Mouse (Mus musculus) thymus, postnatal 10 days (tissue): Measurements from ENCODE around the gene Psmb7.

ENCODE experiments used
- DNase-seq, 2 experiments: peaks; one replicate each; pipeline ENCODE4 v3.0.0; 2021; ENCODE audit warnings: low spot score in 2 of 2

Gene Psmb7

DNA sequence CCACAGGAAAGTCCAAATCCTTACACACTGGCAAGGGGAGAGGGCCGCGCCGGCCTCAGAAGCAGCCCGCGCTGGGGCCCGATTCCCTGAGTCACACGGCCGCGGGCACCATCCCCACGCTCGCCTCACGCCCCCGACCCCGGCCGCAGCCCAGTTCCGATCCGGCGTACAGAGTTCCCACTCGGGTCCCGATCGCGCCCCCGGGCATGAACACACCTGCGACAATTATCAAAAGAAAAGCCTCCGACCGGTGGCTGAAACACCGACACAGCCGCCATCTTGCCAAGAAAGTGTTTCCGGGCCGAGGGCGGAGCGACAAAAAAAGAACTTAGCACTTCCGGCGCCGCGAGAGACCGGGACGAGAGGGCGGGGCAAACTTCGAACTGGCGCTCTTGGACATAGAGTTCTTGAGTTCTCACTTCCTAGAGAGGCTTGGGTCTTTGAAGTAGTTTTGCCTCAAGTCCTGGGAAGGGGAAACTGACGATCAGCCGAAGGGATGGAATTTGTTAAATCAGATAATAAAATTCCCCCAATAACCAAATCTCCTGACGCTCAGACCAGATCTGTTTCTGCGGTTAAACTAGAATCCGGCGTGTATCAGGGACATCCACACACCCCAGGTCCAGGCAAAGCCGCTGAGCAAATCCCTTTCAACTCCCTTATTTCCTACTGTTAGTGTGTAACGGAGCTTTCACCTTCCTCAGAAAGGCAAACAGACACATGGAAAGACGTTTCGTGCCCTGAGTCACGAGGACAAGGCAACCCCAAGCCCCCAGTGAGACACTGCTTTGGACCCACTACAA lies at the start of gene Psmb7:
Gene Psmb7 (minus strand): TSS at position 463 of the 803 bp plus-strand sequence.
- DNase-seq, result peak; percentile 78 to 85

DNA sequence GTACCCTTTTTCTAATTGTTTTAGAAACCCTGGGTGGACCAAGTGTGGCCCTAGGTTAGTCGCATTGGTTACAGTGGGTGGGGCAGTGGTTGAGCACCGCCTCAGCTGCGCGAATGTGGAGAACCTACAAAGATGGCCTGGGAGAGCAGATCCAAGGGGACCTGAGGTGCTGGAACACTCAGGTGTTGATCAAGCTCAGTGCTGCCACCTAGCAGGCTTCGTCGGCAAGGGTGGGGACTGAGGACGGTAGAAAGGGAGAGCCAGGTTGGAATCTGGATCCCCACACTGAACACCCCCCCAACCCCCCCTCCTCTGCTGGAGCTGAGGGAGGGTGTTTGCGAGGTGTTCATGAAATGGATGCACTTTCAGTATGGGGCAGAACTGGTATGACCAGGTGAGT lies 47.7 kb upstream of the Psmb7 start:
- DNase-seq, result peak in 1 of 2 experiments; percentile 51

DNA sequence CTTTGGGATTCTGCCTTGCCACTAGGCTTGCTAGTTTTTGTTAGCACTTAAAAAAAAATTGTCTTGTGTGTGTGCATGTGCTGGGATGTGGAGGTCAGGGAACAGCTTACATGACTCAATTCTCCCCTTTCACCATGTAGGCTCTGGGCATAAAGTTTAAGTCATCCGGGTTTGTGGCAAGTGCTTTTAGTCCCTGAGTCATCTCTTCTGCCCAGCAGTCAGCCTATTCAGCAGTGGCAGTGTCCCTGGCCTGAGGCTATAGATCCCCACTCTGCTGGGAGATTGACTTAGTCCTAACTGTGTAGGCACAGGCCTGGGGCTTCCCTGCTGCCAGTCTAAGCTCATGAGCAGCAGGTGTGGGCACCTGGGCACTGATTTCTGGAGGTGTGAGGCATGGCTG lies 46.0 kb upstream of the Psmb7 start:
- DNase-seq, result no peak

DNA sequence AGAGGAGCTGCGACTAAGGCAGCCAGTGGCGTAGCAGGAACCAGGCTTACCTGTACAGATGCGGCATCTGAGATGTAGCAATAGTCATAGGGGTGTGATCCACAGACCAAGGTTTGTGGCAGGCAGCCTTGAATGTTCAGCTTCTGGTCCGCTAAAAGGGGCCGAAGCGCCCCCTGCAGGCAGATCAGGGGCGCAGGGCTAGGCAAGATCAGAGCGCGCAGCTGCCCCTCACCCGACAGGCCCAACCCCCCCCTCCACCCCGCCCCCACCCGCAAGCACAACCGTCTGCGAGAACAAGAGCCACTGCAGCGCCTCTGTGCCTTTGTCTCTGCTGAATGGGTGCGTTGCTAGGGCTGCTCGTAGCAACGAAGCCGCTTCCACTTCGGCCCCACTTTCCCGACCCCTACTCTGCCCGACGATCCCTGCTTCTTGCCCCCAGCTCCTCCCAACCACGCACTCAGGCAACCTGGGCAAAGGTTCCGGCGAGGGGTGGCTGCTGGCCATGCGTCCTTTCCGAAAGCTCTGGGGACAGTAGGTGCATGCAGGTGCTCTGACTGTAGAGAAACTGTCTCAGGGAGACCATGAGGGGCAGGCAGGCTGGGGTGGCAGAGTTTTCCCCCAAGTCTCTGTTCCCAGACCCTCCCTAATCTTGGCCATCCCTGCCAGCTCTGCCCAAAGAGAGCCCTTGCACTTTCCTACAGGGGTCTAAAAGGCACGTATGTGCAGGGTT lies 45.1 kb upstream of the Psmb7 start:
- DNase-seq, result peak; percentile 22 to 58

DNA sequence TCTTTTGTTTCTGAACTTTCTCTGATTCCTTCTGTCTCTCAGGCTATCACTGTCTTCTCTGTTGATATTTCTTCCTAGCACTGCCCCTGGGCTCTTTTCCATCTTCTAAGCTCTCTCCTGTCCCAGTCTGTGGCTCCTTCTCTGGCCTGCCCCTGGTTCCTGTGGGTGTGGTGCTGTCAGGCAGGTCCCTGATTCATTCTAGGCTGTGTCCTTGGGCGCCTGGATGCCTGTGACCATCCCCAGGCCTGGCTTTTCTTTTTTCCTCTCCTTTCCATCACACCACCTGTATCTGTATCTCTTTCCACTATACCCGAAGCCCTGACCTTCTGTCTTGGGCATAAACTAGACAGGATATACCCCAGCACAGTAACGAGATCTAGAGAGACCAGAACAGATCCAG lies 41.9 kb upstream of the Psmb7 start:
- no peak for DNase-seq

DNA sequence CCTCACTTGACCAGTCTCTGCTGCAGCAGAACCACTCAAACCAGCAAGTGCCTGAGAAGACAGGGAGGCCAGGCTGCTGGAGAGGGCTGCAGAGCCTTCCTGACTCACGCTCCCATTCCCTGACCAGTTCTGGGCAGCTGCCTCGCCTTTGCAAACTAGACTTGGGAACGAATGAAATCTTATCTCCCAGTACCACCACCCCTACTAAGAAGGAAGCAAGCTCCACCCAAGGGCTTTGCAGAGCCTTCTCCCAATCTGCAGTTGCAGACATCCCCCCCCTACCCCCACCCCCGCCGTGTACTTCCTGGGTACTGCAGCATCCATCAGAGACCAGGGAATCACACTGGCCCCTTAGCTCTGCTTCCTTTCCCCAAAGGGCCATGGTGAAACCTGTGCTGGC lies 39.2 kb upstream of the Psmb7 start:
- no peak for DNase-seq

DNA sequence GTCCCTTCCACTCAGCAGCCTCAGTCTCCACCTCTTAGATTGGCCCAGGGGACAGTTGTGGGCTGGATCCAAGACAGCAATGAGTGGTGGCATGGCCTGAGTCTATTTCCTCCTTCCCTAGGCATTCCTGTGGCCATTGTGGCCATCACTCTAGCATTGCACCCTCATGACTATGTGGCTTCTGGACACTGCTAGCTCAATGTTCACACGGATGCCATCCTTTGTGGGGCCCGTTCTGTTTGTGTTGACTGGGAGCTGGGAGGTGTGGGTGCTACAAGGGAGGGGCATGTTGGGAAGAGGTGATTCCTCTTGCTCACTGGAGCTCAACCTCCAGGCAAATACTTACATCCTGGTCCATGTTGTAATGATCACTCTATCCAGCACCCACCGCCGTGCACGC lies 38.3 kb upstream of the Psmb7 start:
- no peak for DNase-seq

DNA sequence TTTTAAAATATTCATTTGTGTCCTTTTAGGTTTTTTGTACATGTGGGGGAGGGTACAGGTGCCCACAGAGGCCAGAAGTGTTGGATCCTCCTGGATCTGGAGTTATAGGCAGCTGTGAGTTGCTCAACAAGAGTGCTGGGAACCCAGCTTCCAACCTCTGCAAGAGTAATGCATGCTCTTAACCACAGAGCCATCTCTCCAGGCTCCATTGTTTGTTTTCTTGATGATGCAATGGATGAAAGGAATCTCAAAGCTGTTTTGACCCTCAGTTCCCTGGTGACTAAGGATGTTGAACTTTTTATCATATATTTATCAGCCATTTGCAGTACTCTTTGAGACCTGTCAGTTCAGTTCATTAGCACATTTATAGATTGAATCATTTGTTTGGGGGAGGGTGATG lies 35.1 kb upstream of the Psmb7 start:
- DNase-seq, result no peak

DNA sequence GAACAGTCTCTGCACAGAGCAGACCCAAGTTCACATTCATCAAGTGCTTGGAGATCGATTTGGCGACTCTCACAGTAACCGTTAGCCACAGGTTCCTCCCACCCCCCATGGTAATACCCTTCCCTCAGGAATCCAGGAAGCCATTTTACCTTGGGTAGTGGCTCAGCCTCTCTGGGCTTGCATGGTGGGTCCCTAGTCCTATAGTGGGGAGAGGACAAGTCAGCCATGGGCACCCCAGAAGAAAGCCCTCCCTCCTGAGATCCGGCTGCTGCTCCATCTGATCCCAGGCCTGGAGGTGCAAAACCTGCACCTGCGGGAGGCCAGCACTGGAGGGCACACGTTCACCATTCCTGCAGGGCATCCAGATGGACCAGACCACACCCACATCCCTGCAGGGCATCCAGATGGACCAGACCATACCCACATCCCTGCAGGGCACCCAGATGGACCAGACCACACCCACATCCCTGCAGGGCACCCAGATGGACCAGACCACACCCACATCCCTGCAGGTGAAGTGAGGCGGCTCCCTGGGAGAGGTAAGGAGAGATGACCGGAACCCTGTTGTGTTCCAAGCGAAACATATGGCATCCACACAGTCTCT lies 31.6 kb upstream of the Psmb7 start:
- DNase-seq, result no peak

DNA sequence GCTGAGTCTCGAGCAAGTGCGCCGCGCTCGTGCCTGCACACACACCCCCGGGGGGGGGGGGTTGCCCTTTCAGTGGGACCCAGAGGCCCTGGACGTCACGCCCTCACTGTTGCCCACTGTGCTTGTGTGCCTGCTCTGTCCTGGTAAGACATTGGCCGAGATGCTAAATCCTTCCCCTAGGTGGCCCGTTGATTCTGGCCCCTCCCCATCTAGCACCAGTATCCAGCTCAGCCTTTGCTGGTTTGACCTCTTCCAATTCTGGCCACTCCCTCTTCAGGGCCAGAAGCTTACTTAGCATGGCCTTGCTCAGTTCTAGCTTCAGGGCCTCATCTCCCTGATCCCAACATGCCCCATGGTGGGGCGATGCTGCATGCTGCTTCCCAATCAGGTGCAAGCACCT lies 28.6 kb upstream of the Psmb7 start:
- no peak for DNase-seq

DNA sequence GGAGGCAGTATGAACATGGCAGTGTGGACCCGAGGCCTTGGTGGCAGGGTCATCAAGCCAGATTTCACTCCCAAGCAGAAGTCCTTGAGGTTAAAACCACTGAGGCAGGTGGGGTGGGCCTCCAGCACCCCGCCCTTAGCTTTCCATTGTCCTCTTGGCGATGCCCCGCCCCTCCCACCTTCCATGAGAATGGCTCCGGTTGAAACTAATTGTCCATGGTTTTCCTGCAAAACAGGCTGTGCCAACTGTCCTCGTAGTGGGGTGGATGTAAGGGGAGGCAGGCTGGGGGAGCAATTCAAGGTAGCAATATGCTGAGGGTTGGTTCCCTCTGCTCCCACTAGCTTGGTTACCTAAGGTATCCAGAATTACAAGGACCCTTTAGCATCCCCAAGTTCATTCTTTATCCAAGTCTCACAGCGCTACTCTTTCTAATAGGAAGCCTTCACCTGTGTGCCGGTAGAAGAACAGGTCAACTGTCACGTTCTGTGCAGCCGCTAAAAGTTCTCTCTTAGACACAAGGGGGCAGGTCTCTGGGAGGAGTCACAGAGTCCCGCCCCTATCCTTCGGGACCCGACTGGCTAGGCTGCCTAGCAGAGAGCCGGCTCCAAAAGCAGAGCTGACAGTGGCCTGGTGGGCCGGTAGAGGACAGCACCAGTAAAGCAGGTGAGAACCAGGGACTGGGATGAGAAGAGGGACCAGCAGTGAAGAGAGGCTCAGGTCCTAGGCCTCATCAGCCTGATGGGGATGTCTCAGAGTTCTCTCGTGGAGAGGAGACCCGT lies 25.1 kb upstream of the Psmb7 start:
- DNase-seq, result peak in 1 of 2 experiments; percentile 17

DNA sequence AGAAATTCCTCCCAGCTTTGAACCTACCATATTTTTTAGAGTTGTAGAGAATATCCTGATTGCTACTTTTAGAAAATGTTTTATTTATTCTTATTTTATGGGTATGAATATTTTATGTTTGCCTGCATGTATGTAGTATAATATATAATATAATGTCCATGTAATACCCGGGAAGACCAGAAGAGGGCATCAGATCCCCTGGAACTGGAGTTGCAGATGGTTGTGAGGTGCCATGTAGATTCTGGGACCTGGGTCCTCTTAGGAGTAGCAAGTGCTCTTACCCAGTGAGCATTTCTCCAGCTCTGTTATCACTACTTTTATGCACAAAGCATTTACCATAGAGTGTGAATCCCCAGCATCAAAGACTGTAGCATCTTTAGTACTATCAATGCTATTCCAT lies 17.5 kb upstream of the Psmb7 start:
- DNase-seq, result peak in 1 of 2 experiments; percentile 43

DNA sequence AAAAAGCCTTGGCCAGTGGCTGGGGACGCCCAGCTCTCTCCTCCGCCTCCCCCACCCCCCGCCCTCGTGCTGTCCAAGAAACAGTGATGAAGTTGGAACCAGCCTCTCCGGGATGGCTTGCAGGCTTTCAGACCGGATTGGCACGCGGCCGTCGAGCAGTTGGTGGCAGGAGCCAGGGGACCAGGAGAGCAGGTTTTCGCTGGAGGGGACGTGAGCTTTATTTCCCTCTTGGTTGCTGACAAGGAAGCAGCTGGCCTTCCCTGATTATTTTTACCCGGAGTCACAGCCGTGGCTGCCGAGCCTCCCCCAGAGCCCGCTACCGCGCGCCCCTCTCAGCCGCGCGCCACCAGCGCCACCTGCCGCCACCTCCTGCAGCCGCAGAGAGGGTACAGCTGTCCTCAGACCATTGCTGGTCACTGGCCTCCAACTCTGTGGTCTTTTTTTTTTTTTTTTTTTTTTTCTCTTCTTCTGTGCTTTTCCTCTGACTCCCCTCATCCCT lies 14.5 kb upstream of the Psmb7 start:
- DNase-seq, result peak in 1 of 2 experiments; percentile 58

DNA sequence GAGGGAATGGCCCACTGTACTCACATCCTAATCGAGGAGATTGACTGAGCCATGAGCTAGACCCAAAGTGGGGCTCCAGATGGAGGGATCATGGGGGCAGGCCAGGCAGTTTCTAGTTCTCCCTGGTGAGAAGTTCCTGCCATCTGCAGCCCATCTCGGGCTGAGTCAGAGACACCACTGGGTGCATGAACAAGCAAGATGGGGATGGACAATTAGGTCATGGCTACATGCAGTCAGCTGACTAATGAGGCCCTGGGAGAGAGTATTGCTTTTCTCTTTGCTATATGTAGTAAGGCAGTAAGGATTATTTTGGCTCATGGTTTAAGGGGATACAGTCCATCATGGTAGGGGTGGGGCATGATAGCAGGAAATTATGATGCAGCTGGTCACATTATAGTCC lies 9.8 kb upstream of the Psmb7 start:
- no peak for DNase-seq

DNA sequence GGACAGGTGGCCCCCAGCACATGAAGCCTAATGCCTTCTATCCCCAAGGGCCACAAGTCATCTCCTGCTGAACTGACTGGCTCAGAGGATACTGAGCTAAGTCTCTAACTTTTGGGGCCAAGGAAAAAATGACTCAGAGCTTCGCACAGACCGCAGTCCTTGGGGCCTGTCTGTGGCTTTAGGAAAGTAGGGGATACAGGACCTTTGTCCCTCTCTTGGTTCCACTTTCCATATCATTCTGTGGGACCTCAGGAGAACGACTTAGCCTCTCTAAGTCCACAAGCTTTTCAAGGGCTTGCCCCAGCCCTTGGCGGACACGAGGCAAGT lies 9.4 kb upstream of the Psmb7 start:
- DNase-seq, result no peak

DNA sequence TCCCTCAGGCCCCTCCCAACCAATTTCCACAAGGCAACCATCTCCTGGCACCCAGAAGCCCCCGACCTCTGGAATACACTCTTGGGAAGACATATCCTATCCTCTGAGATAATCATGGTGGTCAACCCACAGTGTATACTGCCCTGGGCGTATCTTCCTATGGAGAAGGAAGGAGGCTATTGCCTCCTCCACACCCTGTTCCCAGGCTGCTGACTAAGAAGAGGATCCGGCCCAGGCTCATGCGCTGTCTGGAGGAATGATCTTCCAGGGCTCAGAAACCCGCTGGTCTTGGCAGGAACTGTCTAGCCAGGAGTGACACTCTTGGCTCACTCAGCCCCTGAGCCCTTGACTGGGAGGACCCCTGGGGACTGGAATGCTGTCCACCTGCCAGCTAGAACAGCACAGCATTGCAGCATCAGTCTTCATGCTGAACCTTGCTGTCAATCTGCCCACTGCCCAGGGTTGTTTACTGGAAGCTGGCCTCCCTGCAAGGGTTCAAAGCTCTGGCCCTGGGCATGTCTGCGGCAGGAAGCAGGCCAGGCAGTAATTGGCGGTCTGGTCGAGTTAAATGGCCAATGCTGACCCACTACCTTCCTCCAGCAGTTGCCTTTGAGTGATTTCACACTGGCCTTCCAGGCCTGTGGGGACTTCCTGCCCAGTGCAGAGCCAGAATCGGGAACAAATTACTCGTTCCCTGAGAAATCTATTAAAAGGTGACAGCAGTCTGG lies 8.8 kb upstream of the Psmb7 start:
- no peak for DNase-seq

DNA sequence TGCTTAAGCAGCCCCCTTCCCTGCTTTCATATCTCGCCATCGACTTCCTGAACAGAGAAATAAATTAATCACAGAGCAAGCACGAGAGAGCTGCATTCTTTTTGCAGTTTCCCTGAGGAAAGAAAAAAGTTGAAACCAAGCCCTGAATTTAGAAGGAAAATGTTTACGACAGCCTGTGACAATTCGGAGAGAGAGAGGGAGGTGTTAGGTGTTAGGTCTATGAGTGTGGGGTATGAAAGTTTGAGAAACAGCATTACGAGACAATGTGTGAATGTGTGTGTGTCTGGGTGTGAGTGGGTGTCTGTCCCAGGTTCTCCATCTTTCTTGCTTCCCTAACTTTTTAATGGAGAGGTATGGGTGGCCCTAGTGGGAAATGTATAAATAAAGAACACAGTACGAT lies 8.2 kb upstream of the Psmb7 start:
- DNase-seq, result no peak

DNA sequence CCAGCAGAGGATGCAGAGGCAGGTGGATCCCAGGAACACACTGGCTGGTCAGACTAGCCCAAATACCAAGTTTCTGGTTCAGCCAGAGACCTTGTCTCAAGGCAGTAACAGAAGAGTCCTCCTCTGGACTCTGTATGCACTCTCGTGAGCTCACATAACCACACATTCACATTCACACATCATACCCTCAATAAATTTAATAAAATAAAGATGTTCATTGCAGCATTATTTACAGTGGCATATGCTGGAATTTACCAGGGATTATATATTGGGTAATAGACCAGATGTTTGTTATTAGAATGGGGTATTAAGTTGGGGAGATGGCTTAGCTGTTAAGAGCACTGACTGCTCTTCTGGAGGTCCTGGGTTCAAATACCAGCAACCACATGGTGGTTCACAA lies 6.5 kb upstream of the Psmb7 start:
- no peak for DNase-seq

DNA sequence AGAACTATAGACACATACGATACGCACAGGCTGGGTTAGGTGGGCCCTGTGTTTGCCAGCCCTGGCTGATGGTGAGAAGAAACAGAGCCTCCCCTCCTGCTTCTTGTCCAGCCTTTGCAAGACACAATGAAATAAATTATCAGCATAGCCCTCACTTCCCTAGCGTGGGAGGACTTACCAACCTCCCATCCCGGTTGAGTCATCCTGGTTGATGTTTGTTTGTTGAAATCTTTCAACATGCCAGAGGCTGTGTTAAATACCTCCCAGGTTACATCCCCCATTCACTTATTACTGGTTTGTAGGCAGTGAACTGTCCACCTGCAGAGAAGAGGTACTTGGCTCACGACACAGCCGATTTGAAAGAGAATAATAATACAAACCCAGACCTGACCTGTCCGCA lies 3.8 kb upstream of the Psmb7 start:
- DNase-seq, result no peak

DNA sequence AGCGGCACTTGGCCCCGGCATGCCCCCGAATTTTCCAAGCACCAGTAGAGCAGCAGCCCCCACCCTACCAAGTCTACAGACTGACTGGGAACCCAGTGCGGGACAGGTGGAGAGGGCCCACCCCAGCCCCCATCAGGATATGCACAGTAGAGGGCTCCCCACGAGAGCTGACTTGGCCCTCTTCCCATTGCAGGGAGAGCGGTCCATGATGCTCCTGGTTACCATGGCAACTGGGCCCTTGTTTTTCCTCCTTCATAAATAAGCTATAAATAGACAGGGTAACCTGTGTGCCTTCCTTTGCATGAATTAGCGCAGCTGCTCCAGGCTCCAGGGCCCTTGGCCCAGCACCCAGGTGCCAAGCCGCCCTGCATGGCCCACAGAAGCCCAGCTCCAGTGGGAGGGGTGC lies 3.3 kb upstream of the Psmb7 start:
- DNase-seq, result no peak

DNA sequence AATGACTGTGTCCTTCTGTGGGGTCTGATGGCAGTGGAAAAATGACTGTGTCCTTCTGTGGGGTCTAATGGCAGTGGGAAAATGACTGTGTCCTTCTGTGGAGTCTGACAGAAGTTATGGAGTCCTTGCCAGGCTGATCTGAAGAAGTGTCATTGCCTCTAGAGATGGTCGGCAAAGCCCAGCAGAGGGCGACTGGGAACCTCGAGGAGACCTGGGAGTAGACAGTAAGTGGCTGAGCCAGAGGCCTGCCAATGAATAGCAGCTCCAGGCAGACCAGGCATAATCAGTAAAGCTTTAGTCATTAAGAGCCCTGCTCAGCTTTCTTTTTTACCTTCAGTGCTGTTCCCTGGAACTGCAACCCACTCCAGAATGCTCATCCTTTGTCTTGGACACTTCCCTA lies 2.0 kb upstream of the Psmb7 start:
- peak; percentile 20 to 59 for DNase-seq
